Mouse (Mus musculus): ENCODE data around the gene Cd59b. TPM values are rescaled to one million over a fixed set of nuclear protein-coding genes. Genes with fewer than 3 reads are reported as not detected.

Gene Cd59b
- total and polyA plus RNA-seq, 2 experiments = 17.7 to 20.7 TPM

DNA sequence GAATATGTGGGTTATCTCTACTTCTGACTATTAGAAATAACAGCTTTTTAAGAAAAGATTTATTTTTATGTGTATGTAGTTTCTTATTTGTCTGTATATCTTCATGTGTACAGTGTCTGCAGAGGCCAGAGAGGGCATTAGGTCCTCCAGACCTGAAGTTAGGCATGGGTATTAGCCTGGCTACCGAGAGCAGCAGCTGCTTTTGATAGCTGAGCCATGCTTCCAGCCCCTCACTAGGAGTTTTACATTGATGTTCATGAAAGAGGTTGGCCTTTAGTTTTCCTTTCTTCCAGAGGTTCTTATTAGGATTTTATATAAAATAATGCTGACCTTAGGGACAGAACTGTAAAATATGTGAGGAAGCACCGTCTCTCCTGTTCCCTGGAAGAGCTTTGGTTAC, 31.4 kb upstream of the Cd59b start:
- TF ChIP-seq POLR2A (IDR thresholded peaks at IDR 0.05; ENCODE audit: extremely low read depth, insufficient read depth, low read length) (no peak), CTCF (IDR thresholded peaks at IDR 0.05; ENCODE audit: low read depth, low read length) (no peak)
- Histone ChIP-seq H3K4me1 (ENCODE audit: control insufficient read depth, insufficient read depth, low read length) (peaks cover 16% of the 10 kb centered on the region; the same call in 1 of the 2 replicates), H3K27ac (replicated peaks; ENCODE audit: insufficient read depth, low read depth, low read length) (no peak overlapping the region), H3K79me2 (ENCODE audit: control insufficient read depth, insufficient read depth, low read length) (peaks cover 9% of the 10 kb centered on the region; the same call in 1 of the 2 replicates), H3K4me3 (ENCODE audit: insufficient read depth, low read depth, low read length) (no peak overlapping the region), H3K27me3 (ENCODE audit: control insufficient read depth, insufficient read depth, low read length) (no peaks in the 10 kb centered on the region), H3K36me3 (ENCODE audit: control insufficient read depth, insufficient read depth, low read length) (peaks cover 46% of the 10 kb centered on the region), H3K9ac (ENCODE audit: low read depth, low read length) (no peak overlapping the region)
- WGBS = 66% methylated on average over 2 of the region's 2 CpGs
- no peak for DNase-seq (ENCODE audit: extremely low read depth, low read depth, low spot score)

GRCm38 (mm10) chr2:104041632-104042031, 28.0 kb upstream of the Cd59b start:
- H3K36me3 ChIP-seq (ENCODE audit: control insufficient read depth, insufficient read depth, low read length) = peaks cover 40% of the 10 kb centered on the region
- H3K27ac ChIP-seq (replicated peaks; ENCODE audit: insufficient read depth, low read depth, low read length) = peak overlapping the region; percentile 7; the same call in 1 of the 2 replicates
- no peak for TF ChIP-seq CTCF (IDR thresholded peaks at IDR 0.05; ENCODE audit: low read depth, low read length)
- TF ChIP-seq POLR2A (IDR thresholded peaks at IDR 0.05; ENCODE audit: extremely low read depth, insufficient read depth, low read length) = no peak
- H3K27me3 ChIP-seq (ENCODE audit: control insufficient read depth, insufficient read depth, low read length) = no peaks in the 10 kb centered on the region
- H3K9ac ChIP-seq (ENCODE audit: low read depth, low read length) = no peak overlapping the region; the same call in 1 of the 2 replicates
- 7% methylated on average over 5 of the region's 5 CpGs for WGBS
- H3K79me2 ChIP-seq (ENCODE audit: control insufficient read depth, insufficient read depth, low read length) = peaks cover 5% of the 10 kb centered on the region; the same call in 1 of the 2 replicates
- no peak overlapping the region for H3K4me3 ChIP-seq (ENCODE audit: insufficient read depth, low read depth, low read length)
- H3K4me1 ChIP-seq (ENCODE audit: control insufficient read depth, insufficient read depth, low read length) = peaks cover 17% of the 10 kb centered on the region; the same call in 1 of the 2 replicates
- DNase-seq (ENCODE audit: extremely low read depth, low read depth, low spot score) = peak; percentile 85

DNA sequence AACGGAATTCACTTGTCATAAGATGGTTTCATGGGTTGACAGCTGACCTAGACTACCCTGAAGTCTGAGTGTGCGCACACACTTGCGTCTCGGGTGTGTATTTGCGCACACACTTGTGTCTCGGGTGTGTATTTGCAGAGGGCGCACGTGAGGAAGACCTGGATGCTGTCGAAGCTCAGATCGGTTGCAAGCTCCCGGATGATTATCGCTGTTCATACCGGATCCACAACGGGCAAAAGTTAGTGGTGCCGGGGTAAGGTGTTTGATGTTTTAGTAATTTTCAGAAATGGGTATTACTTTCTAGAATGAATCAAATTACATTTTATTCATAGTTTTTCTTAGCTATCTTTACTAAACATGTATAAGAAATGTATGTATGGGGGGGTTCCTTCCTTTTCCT, 26.9 kb upstream of the Cd59b start:
- Histone ChIP-seq H3K27me3 (ENCODE audit: control insufficient read depth, insufficient read depth, low read length) (no peaks in the 10 kb centered on the region), H3K27ac (replicated peaks; ENCODE audit: insufficient read depth, low read depth, low read length) (no peak overlapping the region), H3K36me3 (ENCODE audit: control insufficient read depth, insufficient read depth, low read length) (peaks cover 36% of the 10 kb centered on the region), H3K4me1 (ENCODE audit: control insufficient read depth, insufficient read depth, low read length) (peaks cover 17% of the 10 kb centered on the region; the same call in 1 of the 2 replicates), H3K79me2 (ENCODE audit: control insufficient read depth, insufficient read depth, low read length) (peaks cover 5% of the 10 kb centered on the region; the same call in 1 of the 2 replicates), H3K4me3 (ENCODE audit: insufficient read depth, low read depth, low read length) (no peak overlapping the region), H3K9ac (ENCODE audit: low read depth, low read length) (no peak overlapping the region)
- WGBS = 91% methylated on average over 15 of the region's 15 CpGs
- TF ChIP-seq CTCF (IDR thresholded peaks at IDR 0.05; ENCODE audit: low read depth, low read length) (no peak), POLR2A (IDR thresholded peaks at IDR 0.05; ENCODE audit: extremely low read depth, insufficient read depth, low read length) (no peak)
- no peak for DNase-seq (ENCODE audit: extremely low read depth, low read depth, low spot score)

- 20% methylated on average over 5 of the region's 5 CpGs for whole genome bisulfite sequencing
- H3K4me3 ChIP-seq (ENCODE audit: insufficient read depth, low read depth, low read length) = no peak overlapping the region
- H3K27ac ChIP-seq (replicated peaks; ENCODE audit: insufficient read depth, low read depth, low read length) = 0 out of 2 replicates have a peak overlapping the region, but pooled peaks have one; percentile 29
- no peak overlapping the region for H3K9ac ChIP-seq (ENCODE audit: low read depth, low read length)
- H3K27me3 ChIP-seq (ENCODE audit: control insufficient read depth, insufficient read depth, low read length) = no peaks in the 10 kb centered on the region
- DNase-seq (ENCODE audit: extremely low read depth, low read depth, low spot score) = peak; percentile 55
- peaks cover 17% of the 10 kb centered on the region; the same call in 1 of the 2 replicates for H3K4me1 ChIP-seq (ENCODE audit: control insufficient read depth, insufficient read depth, low read length)
- H3K79me2 ChIP-seq (ENCODE audit: control insufficient read depth, insufficient read depth, low read length) = peaks cover 8% of the 10 kb centered on the region; the same call in 1 of the 2 replicates
- H3K36me3 ChIP-seq (ENCODE audit: control insufficient read depth, insufficient read depth, low read length) = peaks cover 41% of the 10 kb centered on the region
- TF ChIP-seq POLR2A (IDR thresholded peaks at IDR 0.05; ENCODE audit: extremely low read depth, insufficient read depth, low read length) = no peak
Measured at GRCm38 (mm10) chr2:104043624-104044478, 25.8 kb upstream of the Cd59b start.

- TF ChIP-seq POLR2A (IDR thresholded peaks at IDR 0.05; ENCODE audit: extremely low read depth, insufficient read depth, low read length) = no peak
- H3K79me2 ChIP-seq (ENCODE audit: control insufficient read depth, insufficient read depth, low read length) = peaks cover 8% of the 10 kb centered on the region; the same call in 1 of the 2 replicates
- no peak overlapping the region for H3K27ac ChIP-seq (replicated peaks; ENCODE audit: insufficient read depth, low read depth, low read length)
- peaks cover 43% of the 10 kb centered on the region for H3K36me3 ChIP-seq (ENCODE audit: control insufficient read depth, insufficient read depth, low read length)
- WGBS = 68% methylated on average over 1 of the region's 1 CpGs
- no peak overlapping the region for H3K9ac ChIP-seq (ENCODE audit: low read depth, low read length)
- H3K4me3 ChIP-seq (ENCODE audit: insufficient read depth, low read depth, low read length) = no peak overlapping the region
- peaks cover 16% of the 10 kb centered on the region; the same call in 1 of the 2 replicates for H3K4me1 ChIP-seq (ENCODE audit: control insufficient read depth, insufficient read depth, low read length)
- DNase-seq (ENCODE audit: extremely low read depth, low read depth, low spot score) = peak; percentile 48
- H3K27me3 ChIP-seq (ENCODE audit: control insufficient read depth, insufficient read depth, low read length) = no peaks in the 10 kb centered on the region
Measured at GRCm38 (mm10) chr2:104044479-104045080, 25.1 kb upstream of the Cd59b start.
